Mouse (Mus musculus) left cerebral cortex, adult 2 months (tissue): Measurements from ENCODE around the gene Epn2. TPM values are rescaled to one million over a fixed set of nuclear protein-coding genes. Genes with fewer than 3 reads are reported as not detected.

Experiments used
- DNase-seq, 2 experiments: peaks; one replicate each; pipeline ENCODE4 v3.0.0; 2021 to 2022; ENCODE audit warnings: low spot score in 2 of 2, mixed read lengths in 1 of 2; ENCODE audit errors: extremely low spot score in 1 of 2
- H3K27ac ChIP-seq: fragments of 200-600 bp; 2 replicates; pipeline ENCODE4 v1.8.1; 2022
- H3K4me3 ChIP-seq: fragments of 200-600 bp; 2 replicates; pipeline ENCODE4 v1.8.1; 2022
- CTCF ChIP-seq: fragments of 200-600 bp; IDR thresholded peaks from 2 replicates; pipeline ENCODE4 v1.8.1; 2022; ENCODE audit warnings: antibody characterized with exemption, mild to moderate bottlenecking, moderate library complexity
- intact Hi-C: fragments of 180-260 bp; cut with DNase I; formaldehyde crosslinking; loops from one replicate; pipeline ENCODE4 v1.15.1; 2025
- total RNA-seq, 2 experiments: library from RNA; stranded (reverse); gene quantifications; 2 replicates each; pipeline ENCODE4 v1.2.3; 2021

The Epn2 gene
- total RNA-seq, 2 experiments from 2014 or later: 113 TPM

GRCm38 (mm10) chr11:61495528-61495927 lies 84.0 kb downstream of the Epn2 start:
- intact Hi-C loops: no loop called here
- TF ChIP-seq CTCF: no peak
- H3K4me3 ChIP-seq: no peak overlapping the region
- no peak for DNase-seq
- H3K27ac ChIP-seq: no peak overlapping the region

- Histone ChIP-seq H3K27ac (peak within 1 kb of the TSS; percentile 85), H3K4me3 (peak within 1 kb of the TSS; percentile 80)
- DNase-seq: peak; percentile 94 to 97
- TF ChIP-seq CTCF: no peak
- intact Hi-C loops: no loop called here
Measured at GRCm38 (mm10) chr11:61494129-61494997, 85.1 kb downstream of the Epn2 start, which contains the start of gene Mapk7. Gene Mapk7, minus strand, starts transcription at chr11:61494406.

GRCm38 (mm10) chr11:61493525-61494128 lies 85.9 kb downstream of the Epn2 start:
- Histone ChIP-seq H3K4me3 (peak overlapping the region; percentile 80), H3K27ac (peak overlapping the region; percentile 50)
- TF ChIP-seq CTCF: no peak
- intact Hi-C loops: loop anchor here (1.0 kb wide), 1 partner anchor 39 kb away; the partner anchor contains the start of gene Rnf112
- peak in 1 of 2 experiments; percentile 45 for DNase-seq

- no peak for TF ChIP-seq CTCF
- intact Hi-C loops: loop anchor here (1.0 kb wide), 1 partner anchor 39 kb away; the partner anchor contains the start of gene Rnf112
- Histone ChIP-seq H3K27ac (peak overlapping the region; percentile 50), H3K4me3 (peak overlapping the region; percentile 80)
- DNase-seq: no peak
Measured at GRCm38 (mm10) chr11:61492749-61493401, 86.6 kb downstream of the Epn2 start.

GRCm38 (mm10) chr11:61490944-61491520 lies 88.5 kb downstream of the Epn2 start:
- TF ChIP-seq CTCF: no peak
- DNase-seq: no peak
- intact Hi-C loops: no loop called here
- no peak overlapping the region for H3K27ac ChIP-seq
- no peak overlapping the region for H3K4me3 ChIP-seq

- Histone ChIP-seq H3K27ac (no peak overlapping the region), H3K4me3 (no peak overlapping the region)
- intact Hi-C loops: no loop called here
- DNase-seq: no peak
- TF ChIP-seq CTCF: no peak
Measured at GRCm38 (mm10) chr11:61489874-61490273, 89.6 kb downstream of the Epn2 start.

GRCm38 (mm10) chr11:61489085-61489484 lies 90.4 kb downstream of the Epn2 start:
- intact Hi-C loops: no loop called here
- H3K27ac ChIP-seq: no peak overlapping the region
- TF ChIP-seq CTCF: no peak
- DNase-seq: no peak
- H3K4me3 ChIP-seq: no peak overlapping the region

- intact Hi-C loops: no loop called here
- no peak for DNase-seq
- H3K4me3 ChIP-seq: no peak overlapping the region
- H3K27ac ChIP-seq: no peak overlapping the region
- no peak for TF ChIP-seq CTCF
Measured at GRCm38 (mm10) chr11:61487936-61488335, 91.6 kb downstream of the Epn2 start.

- no peak for DNase-seq
- no peak for TF ChIP-seq CTCF
- H3K4me3 ChIP-seq: no peak overlapping the region
- H3K27ac ChIP-seq: no peak overlapping the region
- intact Hi-C loops: no loop called here
Measured at GRCm38 (mm10) chr11:61487401-61487800, 92.1 kb downstream of the Epn2 start.

- H3K4me3 ChIP-seq: no peak overlapping the region
- no peak for DNase-seq
- no peak for TF ChIP-seq CTCF
- intact Hi-C loops: no loop called here
- no peak overlapping the region for H3K27ac ChIP-seq
Measured at GRCm38 (mm10) chr11:61486458-61487219, 92.8 kb downstream of the Epn2 start.
